Mouse (Mus musculus): ENCODE data around the gene Gm14147.
"Not testable (repeated sequence)": the region's sequence is repeated elsewhere in the genome, so short reads cannot be mapped to it uniquely, and the experiment has no call there.

Gm14147 gene

GRCm38 (mm10) chr2:151097945-151098344 is at the start of gene Gm14147:
Gene Gm14147 (plus strand): TSS chr2:151098245.
- not testable (repeated sequence) for DNase-seq (ENCODE audit: low spot score)

DNA sequence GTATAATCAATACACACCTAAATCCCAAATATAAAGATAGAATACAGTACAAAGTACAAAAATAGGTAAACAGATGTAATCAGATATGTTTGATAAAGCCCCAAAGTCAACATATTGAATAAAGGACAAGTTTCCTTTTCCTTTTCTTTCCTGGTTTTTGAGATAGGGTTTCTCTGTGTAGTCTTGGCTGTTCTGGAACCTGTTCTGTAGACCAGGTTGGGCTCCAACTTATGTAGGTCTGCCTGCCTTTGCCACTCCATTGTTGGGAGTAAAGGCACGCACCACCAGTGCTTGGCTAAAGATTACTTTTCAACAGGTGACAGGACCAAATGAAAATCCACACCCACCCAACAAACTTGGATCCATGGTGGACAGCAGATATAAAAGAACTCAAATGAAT is 41.4 kb upstream of the Gm14147 start:
- DNase-seq (ENCODE audit: low spot score), result no peak

GRCm38 (mm10) chr2:151092250-151092649 is 5.8 kb upstream of the Gm14147 start, which contains the start of gene Gm14151:
Gene Gm14151 (minus strand): TSS chr2:151092350.
- DNase-seq (ENCODE audit: low spot score), result not testable (repeated sequence)
